Mouse (Mus musculus): ENCODE data around the gene Ankrd13c.

- TF ChIP-seq CTCF (IDR thresholded peaks at IDR 0.05; ENCODE audit: extremely low read depth, insufficient read depth, low read length) (no peak), POLR2A (IDR thresholded peaks at IDR 0.05; ENCODE audit: extremely low read depth, insufficient read depth, low read length) (peak; percentile 92)
These were observed at the start of gene Ankrd13c for GRCm38 (mm10) chr3:157946843-157947358.
